Mouse (Mus musculus) layer of hippocampus, adult 2 months (tissue): ENCODE measurements around the gene Myt1l. TPM values are rescaled to one million over a fixed set of nuclear protein-coding genes. Genes with fewer than 3 reads are reported as not detected.

Experiments
- DNase-seq, 2 experiments: peaks; one replicate each; pipeline ENCODE4 v3.0.0; 2022; ENCODE audit warnings: low spot score in 2 of 2
- H3K27ac ChIP-seq: fragments of 200-600 bp; 2 replicates; pipeline ENCODE4 v1.8.1; 2022
- H3K4me3 ChIP-seq: fragments of 200-600 bp; 2 replicates; pipeline ENCODE4 v1.8.1; 2022; ENCODE audit warnings: mild to moderate bottlenecking
- CTCF ChIP-seq: fragments of 200-600 bp; conservative IDR thresholded peaks from 2 replicates; pipeline ENCODE4 v1.8.1; 2022; ENCODE audit warnings: antibody characterized with exemption, mild to moderate bottlenecking, moderate library complexity
- total RNA-seq, 2 experiments: library from RNA; stranded (reverse); gene quantifications; 2 replicates each; pipeline ENCODE4 v1.2.3; 2021

Myt1l gene
- total RNA-seq, 2 experiments from 2014 or later, result 228 to 229 TPM

GRCm38 (mm10) chr12:29953999-29954398 lies 425.8 kb downstream of the Myt1l start:
- Histone ChIP-seq H3K27ac (peak overlapping the region; percentile 75), H3K4me3 (no peak overlapping the region)
- no peak for DNase-seq
- no peak for TF ChIP-seq CTCF

GRCm38 (mm10) chr12:29954464-29954863 lies 426.3 kb downstream of the Myt1l start:
- peak overlapping the region; percentile 75 for H3K27ac ChIP-seq

GRCm38 (mm10) chr12:29956969-29957368 lies 428.8 kb downstream of the Myt1l start:
- no peak overlapping the region for H3K4me3 ChIP-seq
- no peak for TF ChIP-seq CTCF
- DNase-seq, result no peak
- no peak overlapping the region for H3K27ac ChIP-seq

More at GRCm38 (mm10) chr12:29954464-29954863, 426.3 kb downstream of the Myt1l start:
- no peak for DNase-seq
- H3K4me3 ChIP-seq, result no peak overlapping the region
- no peak for TF ChIP-seq CTCF

- Histone ChIP-seq H3K4me3 (no peak overlapping the region), H3K27ac (no peak overlapping the region)
- no peak for DNase-seq
- TF ChIP-seq CTCF, result no peak
Observed at GRCm38 (mm10) chr12:29958637-29959036, 430.5 kb downstream of the Myt1l start.

- Histone ChIP-seq H3K27ac (no peak overlapping the region), H3K4me3 (no peak overlapping the region)
- TF ChIP-seq CTCF, result no peak
- DNase-seq, result no peak
Observed at GRCm38 (mm10) chr12:29961041-29961440, 432.9 kb downstream of the Myt1l start.

GRCm38 (mm10) chr12:29965016-29965415 lies 436.8 kb downstream of the Myt1l start:
- no peak overlapping the region for H3K4me3 ChIP-seq
- no peak overlapping the region for H3K27ac ChIP-seq
- no peak for DNase-seq
- TF ChIP-seq CTCF, result no peak

GRCm38 (mm10) chr12:29971795-29972464 lies 443.7 kb downstream of the Myt1l start:
- Histone ChIP-seq H3K27ac (no peak overlapping the region), H3K4me3 (no peak overlapping the region)
- TF ChIP-seq CTCF, result no peak
- no peak for DNase-seq

- no peak for DNase-seq
- Histone ChIP-seq H3K4me3 (no peak overlapping the region), H3K27ac (no peak overlapping the region)
- TF ChIP-seq CTCF, result no peak
Observed at GRCm38 (mm10) chr12:29972533-29972932, 444.3 kb downstream of the Myt1l start.
